Mouse (Mus musculus) kidney, postnatal 0 days (tissue): ENCODE measurements around the gene Htatip2. TPM values are rescaled to one million over a fixed set of nuclear protein-coding genes. Genes with fewer than 3 reads are reported as not detected.
A peak's percentile ranks its signal among the peaks of the same experiment; 100 is the strongest.

Experiments used
- ATAC-seq: fragments of 200-750 bp; cut with Nextera tagmentation; replicated peaks from 2 replicates; pipeline ENCODE4 v1.8.0; 2017; ENCODE audit warnings: low read depth, moderate number of reproducible peaks, moderate TSS enrichment, moderate library complexity; ENCODE audit not compliant: low FRiP score
- DNase-seq: peaks from one replicate; pipeline ENCODE4 v3.0.0-alpha.2; 2016; ENCODE audit warnings: low spot score
- H3K27ac ChIP-seq: fragments of 300-500 bp; sonication (generic); 2 replicates; pipeline ENCODE4 v1.5.1; 2014; ENCODE audit warnings: mild to moderate bottlenecking
- H3K27me3 ChIP-seq: fragments of 300-500 bp; sonication (generic); 2 replicates; pipeline ENCODE4 v1.6.1; 2014; ENCODE audit warnings: low read length, mixed read lengths; ENCODE audit not compliant: insufficient read depth
- H3K36me3 ChIP-seq: fragments of 300-500 bp; sonication (generic); 2 replicates; pipeline ENCODE4 v1.6.1; 2014; ENCODE audit warnings: low read length, mixed read lengths; ENCODE audit not compliant: insufficient read depth
- H3K4me1 ChIP-seq: fragments of 300-500 bp; sonication (generic); replicated peaks from 2 replicates; pipeline ENCODE4 v1.6.1; 2014; ENCODE audit warnings: antibody characterized with exemption, low read length, mixed read lengths; ENCODE audit not compliant: insufficient read depth
- H3K4me2 ChIP-seq: fragments of 300-500 bp; sonication (generic); 2 replicates; pipeline ENCODE4 v1.6.1; 2014; ENCODE audit warnings: mild to moderate bottlenecking, low read length, moderate library complexity, mixed read lengths
- H3K4me3 ChIP-seq: fragments of 300-500 bp; sonication (generic); replicated peaks from 2 replicates; pipeline ENCODE4 v1.5.1; 2014; ENCODE audit warnings: low read depth, low read length
- H3K9ac ChIP-seq: fragments of 300-500 bp; sonication (generic); 2 replicates; pipeline ENCODE4 v1.6.1; 2014; ENCODE audit warnings: low read depth, low read length
- H3K9me3 ChIP-seq: fragments of 300-500 bp; sonication (generic); replicated peaks from 2 replicates; pipeline ENCODE4 v1.6.1; 2016; ENCODE audit warnings: low read length, inconsistent platforms, mixed read lengths
- CTCF ChIP-seq: IDR thresholded peaks from 2 replicates; pipeline ENCODE4 v1.5.1; 2016; ENCODE audit warnings: antibody characterized with exemption, low read depth, mild to moderate bottlenecking, moderate library complexity
- WGBS: fragments of 180-500 bp; shearing (Covaris S2); extraction: QIAGEN DNeasy Blood & Tissue Kit; methylation state at CpG from one replicate; pipeline ENCODE4 v1.1.7; 2014; 5-methylcytosine and 5-hydroxymethylcytosine counted together
- polyA plus RNA-seq: library from polyadenylated mRNA; unstranded; fragments of >200 nt; fragmentation: Nextera tagmentation; extraction: Ambion mirVana; gene quantifications from 2 replicates; pipeline ENCODE4 v1.2.1, GENCODE M21; 2015

Htatip2 gene
- polyA plus RNA-seq, result 11.3 and 12.6 TPM in 2 replicates

DNA sequence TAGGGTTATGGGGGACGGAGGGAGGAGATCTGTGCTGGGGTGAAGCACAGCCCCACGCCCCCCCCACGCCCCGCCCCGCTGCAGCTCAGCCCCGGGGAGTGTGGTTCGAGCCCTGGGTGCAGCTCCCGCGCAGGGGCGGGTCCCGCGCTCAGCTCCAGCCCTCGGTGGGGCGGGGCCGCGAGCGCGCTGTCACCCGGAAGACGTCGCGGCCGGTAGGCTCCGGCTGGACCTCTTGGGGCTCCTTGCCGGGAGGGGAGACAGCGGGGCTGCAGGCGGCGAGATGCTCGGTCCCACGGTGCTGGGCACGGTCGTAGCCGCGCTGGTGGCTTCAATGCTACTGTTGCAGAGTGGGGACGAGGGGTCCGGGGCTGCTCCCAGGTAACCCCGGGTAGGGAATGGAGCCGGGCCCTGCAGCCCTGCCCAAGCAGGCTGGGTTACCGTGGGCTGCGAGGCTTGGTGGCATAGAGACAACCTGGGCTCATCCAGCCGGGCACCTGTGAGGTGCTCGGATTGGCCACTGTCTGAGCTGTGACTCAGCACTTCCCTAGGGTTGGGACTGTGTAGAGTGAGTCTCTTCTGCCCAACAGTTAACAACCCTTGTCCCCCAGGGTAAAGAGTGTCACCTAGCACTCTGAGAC lies at the start of gene Htatip2:
Htatip2 (plus strand) TSS at position 182 of the 638 bp plus-strand sequence.
- peak within 1 kb of the TSS; percentile 53 for H3K4me3 ChIP-seq
- no peak within 1 kb of the TSS for H3K27ac ChIP-seq
- TF ChIP-seq CTCF, result no peak
- H3K9ac ChIP-seq, result peak within 1 kb of the TSS; percentile 60
- peak within 1 kb of the TSS; percentile 91 for H3K4me2 ChIP-seq
- peak; percentile 65 for ATAC-seq
- H3K36me3 ChIP-seq, result no peaks in the 10 kb centered on the region
- WGBS, result 3% methylated on average over 32 of the region's 42 CpGs
- H3K27me3 ChIP-seq, result no peaks in the 10 kb centered on the region
- H3K4me1 ChIP-seq, result 0 out of 2 replicates have a peak, but pooled peaks cover 7% of the 10 kb centered on the region
- DNase-seq, result peak; percentile 24
- H3K9me3 ChIP-seq, result no peaks in the 10 kb centered on the region

DNA sequence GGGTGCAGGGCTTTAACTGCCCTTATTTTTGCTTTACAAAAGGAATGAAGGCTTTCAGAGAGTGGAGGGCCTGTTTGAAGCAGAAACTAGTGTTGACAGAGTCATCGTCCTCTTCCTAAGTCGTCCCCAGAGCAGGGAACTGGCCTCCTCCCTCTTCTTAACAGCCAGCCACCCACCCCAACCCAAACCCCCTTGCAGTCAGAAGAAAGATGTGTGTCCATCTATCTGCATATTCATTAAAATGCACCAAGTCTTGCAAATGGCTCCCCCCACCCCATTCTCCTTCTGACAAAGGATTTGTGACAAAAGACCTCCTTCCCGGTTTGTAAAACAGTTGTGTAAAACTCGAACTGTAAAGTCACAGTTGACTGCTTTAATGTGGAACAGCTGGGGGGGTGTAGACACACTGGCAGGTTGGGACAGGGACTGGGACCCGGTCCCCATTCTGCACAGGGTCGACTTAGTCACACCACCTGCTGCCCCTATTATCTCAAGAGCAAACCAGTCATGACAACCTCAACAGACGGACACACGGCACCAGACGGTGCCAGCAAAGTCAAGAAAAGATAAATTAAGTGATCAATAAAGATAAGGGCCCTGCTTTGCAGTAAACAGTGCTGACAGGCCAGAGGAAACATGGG lies 49.4 kb upstream of the Htatip2 start:
- no peak overlapping the region for H3K9ac ChIP-seq
- no peak for ATAC-seq
- no peak overlapping the region for H3K4me2 ChIP-seq
- 30% methylated on average over 9 of the region's 9 CpGs for WGBS
- peaks cover 3% of the 10 kb centered on the region; the same call in 1 of the 2 replicates for H3K27me3 ChIP-seq
- no peaks in the 10 kb centered on the region for H3K36me3 ChIP-seq
- no peak overlapping the region for H3K4me3 ChIP-seq
- no peak for DNase-seq
- H3K9me3 ChIP-seq, result no peaks in the 10 kb centered on the region
- TF ChIP-seq CTCF, result no peak
- H3K27ac ChIP-seq, result no peak overlapping the region
- no peaks in the 10 kb centered on the region for H3K4me1 ChIP-seq

DNA sequence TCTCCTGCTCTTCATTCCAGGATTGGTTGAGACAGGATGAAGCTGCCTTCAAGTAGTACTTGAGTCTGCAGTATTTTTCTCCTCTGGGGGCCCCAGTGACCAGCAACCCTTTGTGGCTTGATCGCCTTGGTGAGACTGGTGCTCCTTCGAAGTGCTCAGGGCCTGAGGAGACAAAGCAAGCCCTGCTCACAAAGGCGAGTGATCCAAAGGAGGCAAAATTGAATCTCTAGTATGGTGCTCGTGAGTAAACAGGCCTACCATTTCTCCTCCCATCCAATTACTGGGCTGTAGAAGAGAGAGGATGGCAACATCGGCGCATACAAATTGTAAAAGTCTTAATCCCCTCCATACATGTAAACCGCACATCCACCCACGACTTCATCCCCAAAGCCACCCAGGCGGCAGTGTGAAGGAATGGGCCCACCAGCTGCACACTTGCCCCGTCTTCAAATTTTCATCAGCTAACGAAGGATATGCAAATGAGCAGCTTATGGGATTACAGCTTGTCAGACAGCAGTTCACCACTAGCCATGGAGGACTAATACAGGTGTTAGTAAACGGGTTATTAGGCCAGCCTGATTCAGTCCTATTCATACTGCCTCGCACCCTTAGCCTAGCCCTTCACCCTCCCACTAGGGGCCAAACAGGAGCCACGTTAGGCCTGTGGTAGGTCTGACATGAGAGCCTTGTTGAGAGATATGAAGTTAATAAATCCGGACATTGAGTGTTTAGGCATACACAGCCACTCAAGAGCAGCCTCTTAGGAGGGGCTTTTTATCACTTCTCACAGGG lies 40.8 kb upstream of the Htatip2 start:
- TF ChIP-seq CTCF, result no peak
- H3K4me1 ChIP-seq, result no peaks in the 10 kb centered on the region
- H3K9me3 ChIP-seq, result no peaks in the 10 kb centered on the region
- no peaks in the 10 kb centered on the region for H3K36me3 ChIP-seq
- 77% methylated on average over 15 of the region's 15 CpGs for WGBS
- H3K27ac ChIP-seq, result no peak overlapping the region
- no peak for DNase-seq
- ATAC-seq, result no peak
- no peaks in the 10 kb centered on the region; the same call in 1 of the 2 replicates for H3K27me3 ChIP-seq
- no peak overlapping the region for H3K9ac ChIP-seq
- H3K4me2 ChIP-seq, result no peak overlapping the region
- no peak overlapping the region for H3K4me3 ChIP-seq

DNA sequence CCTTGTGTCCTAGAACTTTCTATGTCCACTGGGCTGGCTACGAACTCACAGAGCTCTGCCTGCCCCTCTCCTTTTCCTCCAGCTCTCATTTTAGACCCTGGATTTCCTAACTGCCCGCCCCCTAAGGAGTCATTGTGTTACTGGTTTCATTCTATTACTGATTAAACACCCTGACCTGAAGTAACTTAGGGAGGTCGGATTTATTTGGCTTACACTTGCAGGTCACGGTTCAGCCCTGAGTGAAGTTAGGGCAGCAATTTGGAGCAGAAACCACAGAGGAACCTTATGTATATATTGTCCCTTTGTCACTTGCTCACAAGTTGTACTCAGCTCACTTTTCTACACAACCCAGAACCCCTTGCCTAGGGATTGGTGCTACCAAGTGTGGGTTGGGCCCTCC lies 24.6 kb upstream of the Htatip2 start:
- Histone ChIP-seq H3K27ac (no peak overlapping the region), H3K4me2 (no peak overlapping the region), H3K9ac (no peak overlapping the region), H3K9me3 (no peaks in the 10 kb centered on the region), H3K36me3 (no peaks in the 10 kb centered on the region), H3K4me1 (no peaks in the 10 kb centered on the region), H3K27me3 (no peaks in the 10 kb centered on the region), H3K4me3 (no peak overlapping the region)
- WGBS, result 47% methylated on average over 4 of the region's 4 CpGs
- DNase-seq (no peak), ATAC-seq (no peak)
- TF ChIP-seq CTCF, result no peak

- TF ChIP-seq CTCF, result no peak
- DNase-seq, result no peak
- WGBS, result 68% methylated on average over 8 of the region's 8 CpGs
- Histone ChIP-seq H3K4me3 (no peak overlapping the region), H3K36me3 (no peaks in the 10 kb centered on the region), H3K27me3 (no peaks in the 10 kb centered on the region), H3K4me2 (no peak overlapping the region), H3K4me1 (no peaks in the 10 kb centered on the region), H3K27ac (no peak overlapping the region), H3K9ac (no peak overlapping the region), H3K9me3 (no peaks in the 10 kb centered on the region)
- no peak for ATAC-seq
These were observed 19.5 kb upstream of the Htatip2 start for GRCm38 (mm10) chr7:49739448-49739847.

- 0 out of 2 replicates have a peak overlapping the region, but pooled peaks have one; percentile 18 for H3K4me2 ChIP-seq
These were observed 17.4 kb upstream of the Htatip2 start for GRCm38 (mm10) chr7:49741474-49741873.

More at GRCm38 (mm10) chr7:49741474-49741873, 17.4 kb upstream of the Htatip2 start:
- Histone ChIP-seq H3K4me1 (no peaks in the 10 kb centered on the region), H3K27me3 (no peaks in the 10 kb centered on the region), H3K9ac (no peak overlapping the region), H3K4me3 (no peak overlapping the region), H3K9me3 (no peaks in the 10 kb centered on the region), H3K27ac (no peak overlapping the region), H3K36me3 (no peaks in the 10 kb centered on the region)
- peak; percentile 69 for DNase-seq
- no peak for ATAC-seq
- 11% methylated on average over 5 of the region's 5 CpGs for WGBS
- TF ChIP-seq CTCF, result no peak
